Mouse (Mus musculus) cerebellum, postnatal 25 days (tissue): Measurements from ENCODE around the gene Urb2.

Source experiments
- DNase-seq, 2 experiments: peaks; one replicate each; pipeline ENCODE4 v3.0.0; 2021; ENCODE audit warnings: mixed read lengths in 2 of 2

The Urb2 gene

GRCm38 (mm10) chr8:124078969-124079368 lies 57.7 kb downstream of the Urb2 start:
- DNase-seq, result peak in 1 of 2 experiments; percentile 20

GRCm38 (mm10) chr8:124080467-124081326 lies 59.4 kb downstream of the Urb2 start:
- DNase-seq, result no peak

GRCm38 (mm10) chr8:124082616-124083015 lies 61.3 kb downstream of the Urb2 start:
- DNase-seq, result no peak

GRCm38 (mm10) chr8:124083611-124084010 lies 62.3 kb downstream of the Urb2 start:
- no peak for DNase-seq

DNA sequence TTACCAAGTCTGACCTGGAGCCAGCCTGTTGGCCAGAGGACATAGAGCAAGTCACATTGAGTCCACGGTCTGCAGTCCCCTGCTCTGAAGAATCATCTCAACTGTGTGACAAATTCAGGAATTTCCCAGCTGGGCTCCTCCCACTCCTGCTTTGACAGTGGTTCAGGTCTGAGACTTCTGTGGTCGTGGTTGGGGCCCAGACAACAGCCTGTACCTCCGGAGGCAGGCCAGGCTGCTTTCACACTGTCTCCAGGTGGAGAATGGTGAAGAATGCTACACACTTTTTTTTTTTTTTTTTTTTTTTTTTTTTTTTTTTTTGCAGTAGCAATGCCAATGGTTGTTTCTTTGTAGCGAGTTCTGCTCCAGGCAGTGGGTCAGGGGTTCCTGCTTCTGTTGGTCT lies 64.4 kb downstream of the Urb2 start:
- DNase-seq, result no peak

DNA sequence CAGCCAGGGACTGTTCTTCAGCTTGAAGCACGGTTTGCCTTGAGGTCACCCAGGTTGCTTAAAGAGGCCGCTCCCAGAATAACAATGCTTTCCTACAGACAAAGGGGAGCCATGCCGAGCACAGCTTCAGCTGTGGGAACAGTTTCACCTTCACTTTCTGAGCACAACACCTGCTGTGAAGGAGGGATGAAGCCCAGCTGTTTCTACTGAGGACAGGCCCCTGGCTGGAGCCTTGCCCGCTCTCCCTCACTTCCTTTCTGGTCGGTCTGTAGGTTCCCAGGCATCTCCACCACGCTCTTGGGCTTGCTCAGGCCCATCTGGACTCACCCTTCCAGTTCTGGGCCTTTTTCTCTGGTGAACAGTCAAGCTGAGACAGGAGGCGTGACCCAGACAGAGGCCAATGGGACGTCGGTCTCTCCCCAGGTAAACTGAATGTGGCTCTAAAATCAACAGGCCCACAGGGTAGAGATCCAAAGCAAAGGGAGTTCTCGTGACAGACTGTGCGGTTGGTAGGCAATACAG lies 66.8 kb downstream of the Urb2 start:
- DNase-seq, result no peak

GRCm38 (mm10) chr8:124089016-124089415 lies 67.7 kb downstream of the Urb2 start:
- DNase-seq, result no peak

GRCm38 (mm10) chr8:124090473-124090872 lies 69.2 kb downstream of the Urb2 start:
- no peak for DNase-seq
